Mouse (Mus musculus): ENCODE data around the gene Chst3. TPM values are rescaled to one million over a fixed set of nuclear protein-coding genes. Genes with fewer than 3 reads are reported as not detected.
A peak's percentile ranks its signal among the peaks of the same experiment; 100 is the strongest.
"Not testable (repeated sequence)": the region's sequence is repeated elsewhere in the genome, so short reads cannot be mapped to it uniquely, and the experiment has no call there.

Chst3 gene
- 1 to 10 TPM in 1 of 4 experiments, under 1 TPM in 3; 0.65 to 1.2 (median 0.80) TPM for total RNA-seq (2022)

GRCm38 (mm10) chr10:60218591-60219499 lies at the start of gene Chst3:
Gene Chst3 (minus strand): TSS chr10:60219260.
- peak; percentile 32 for DNase-seq (ENCODE audit: low spot score)

- DNase-seq (ENCODE audit: low spot score), result no peak
Observed at GRCm38 (mm10) chr10:60268738-60269137, 49.7 kb upstream of the Chst3 start.

- no peak for DNase-seq (ENCODE audit: low spot score)
Observed at GRCm38 (mm10) chr10:60266842-60267401, 47.9 kb upstream of the Chst3 start.

GRCm38 (mm10) chr10:60265252-60265651 lies 46.2 kb upstream of the Chst3 start:
- DNase-seq (ENCODE audit: low spot score), result no peak

GRCm38 (mm10) chr10:60263351-60263750 lies 44.3 kb upstream of the Chst3 start:
- DNase-seq (ENCODE audit: low spot score), result no peak

- peak; percentile 86 for DNase-seq (ENCODE audit: low spot score)
Observed at GRCm38 (mm10) chr10:60262386-60262785, 43.3 kb upstream of the Chst3 start.

- DNase-seq (ENCODE audit: low spot score), result no peak
Observed at GRCm38 (mm10) chr10:60261530-60261929, 42.5 kb upstream of the Chst3 start.

- no peak for DNase-seq (ENCODE audit: low spot score)
Observed at GRCm38 (mm10) chr10:60260557-60261294, 41.7 kb upstream of the Chst3 start.

- DNase-seq (ENCODE audit: low spot score), result no peak
Observed at GRCm38 (mm10) chr10:60257261-60257825, 38.3 kb upstream of the Chst3 start.

GRCm38 (mm10) chr10:60256088-60256487 lies 37.0 kb upstream of the Chst3 start:
- no peak for DNase-seq (ENCODE audit: low spot score)

GRCm38 (mm10) chr10:60252606-60253005 lies 33.5 kb upstream of the Chst3 start:
- DNase-seq (ENCODE audit: low spot score), result no peak

GRCm38 (mm10) chr10:60252187-60252586 lies 33.1 kb upstream of the Chst3 start:
- DNase-seq (ENCODE audit: low spot score), result no peak

- DNase-seq (ENCODE audit: low spot score), result no peak
Observed at GRCm38 (mm10) chr10:60250426-60250965, 31.4 kb upstream of the Chst3 start.

- not testable (repeated sequence) for DNase-seq (ENCODE audit: low spot score)
Observed at GRCm38 (mm10) chr10:60248345-60248744, 29.3 kb upstream of the Chst3 start.

GRCm38 (mm10) chr10:60246519-60246918 lies 27.5 kb upstream of the Chst3 start:
- no peak for DNase-seq (ENCODE audit: low spot score)

GRCm38 (mm10) chr10:60245635-60246034 lies 26.6 kb upstream of the Chst3 start:
- no peak for DNase-seq (ENCODE audit: low spot score)

- peak; percentile 92 for DNase-seq (ENCODE audit: low spot score)
Observed at GRCm38 (mm10) chr10:60245041-60245440, 26.0 kb upstream of the Chst3 start.

GRCm38 (mm10) chr10:60243941-60244340 lies 24.9 kb upstream of the Chst3 start:
- DNase-seq (ENCODE audit: low spot score), result no peak

GRCm38 (mm10) chr10:60240416-60240815 lies 21.4 kb upstream of the Chst3 start:
- no peak for DNase-seq (ENCODE audit: low spot score)

- DNase-seq (ENCODE audit: low spot score), result no peak
Observed at GRCm38 (mm10) chr10:60237475-60238154, 18.6 kb upstream of the Chst3 start.

GRCm38 (mm10) chr10:60235876-60236275 lies 16.8 kb upstream of the Chst3 start:
- not testable (repeated sequence) for DNase-seq (ENCODE audit: low spot score)

Data from heart, adult 8-10 months (tissue).